Mouse (Mus musculus): ENCODE measurements around the gene Zfp365. TPM values are rescaled to one million over a fixed set of nuclear protein-coding genes. Genes with fewer than 3 reads are reported as not detected.

The Zfp365 gene
- total and polyA plus RNA-seq, 2 experiments, result not detected

GRCm38 (mm10) chr10:67891126-67891525, 21.3 kb downstream of the Zfp365 start:
- no peak for TF ChIP-seq POLR2A (IDR thresholded peaks at IDR 0.05; ENCODE audit: extremely low read depth, insufficient read depth, low read length)
- no peak for TF ChIP-seq CTCF (IDR thresholded peaks at IDR 0.05; ENCODE audit: low read depth, low read length)
- H3K79me2 ChIP-seq (ENCODE audit: control insufficient read depth, insufficient read depth, low read length), result no peaks in the 10 kb centered on the region
- no peak overlapping the region for H3K27ac ChIP-seq (replicated peaks; ENCODE audit: insufficient read depth, low read depth, low read length)
- no peaks in the 10 kb centered on the region for H3K27me3 ChIP-seq (ENCODE audit: control insufficient read depth, insufficient read depth, low read length)
- WGBS, result 75% methylated on average over 6 of the region's 6 CpGs
- no peaks in the 10 kb centered on the region for H3K4me1 ChIP-seq (ENCODE audit: control insufficient read depth, insufficient read depth, low read length)
- H3K9ac ChIP-seq (ENCODE audit: low read depth, low read length), result no peak overlapping the region
- DNase-seq (ENCODE audit: extremely low read depth, low read depth, low spot score), result no peak
- no peaks in the 10 kb centered on the region for H3K36me3 ChIP-seq (ENCODE audit: control insufficient read depth, insufficient read depth, low read length)
- no peak overlapping the region for H3K4me3 ChIP-seq (ENCODE audit: insufficient read depth, low read depth, low read length)

- no peak overlapping the region for H3K27ac ChIP-seq (replicated peaks; ENCODE audit: insufficient read depth, low read depth, low read length)
- H3K4me1 ChIP-seq (ENCODE audit: control insufficient read depth, insufficient read depth, low read length), result no peaks in the 10 kb centered on the region
- H3K27me3 ChIP-seq (ENCODE audit: control insufficient read depth, insufficient read depth, low read length), result no peaks in the 10 kb centered on the region
- WGBS, result 91% methylated on average over 10 of the region's 10 CpGs
- H3K9ac ChIP-seq (ENCODE audit: low read depth, low read length), result no peak overlapping the region
- no peaks in the 10 kb centered on the region for H3K36me3 ChIP-seq (ENCODE audit: control insufficient read depth, insufficient read depth, low read length)
- no peaks in the 10 kb centered on the region for H3K79me2 ChIP-seq (ENCODE audit: control insufficient read depth, insufficient read depth, low read length)
- DNase-seq (ENCODE audit: extremely low read depth, low read depth, low spot score), result no peak
- TF ChIP-seq CTCF (IDR thresholded peaks at IDR 0.05; ENCODE audit: low read depth, low read length), result no peak
- TF ChIP-seq POLR2A (IDR thresholded peaks at IDR 0.05; ENCODE audit: extremely low read depth, insufficient read depth, low read length), result no peak
- H3K4me3 ChIP-seq (ENCODE audit: insufficient read depth, low read depth, low read length), result no peak overlapping the region
Measured at GRCm38 (mm10) chr10:67887971-67888370, 24.5 kb downstream of the Zfp365 start.

- Histone ChIP-seq H3K4me3 (ENCODE audit: insufficient read depth, low read depth, low read length) (no peak overlapping the region), H3K27me3 (ENCODE audit: control insufficient read depth, insufficient read depth, low read length) (no peaks in the 10 kb centered on the region), H3K9ac (ENCODE audit: low read depth, low read length) (no peak overlapping the region), H3K36me3 (ENCODE audit: control insufficient read depth, insufficient read depth, low read length) (no peaks in the 10 kb centered on the region), H3K4me1 (ENCODE audit: control insufficient read depth, insufficient read depth, low read length) (no peaks in the 10 kb centered on the region), H3K79me2 (ENCODE audit: control insufficient read depth, insufficient read depth, low read length) (no peaks in the 10 kb centered on the region), H3K27ac (replicated peaks; ENCODE audit: insufficient read depth, low read depth, low read length) (no peak overlapping the region)
- WGBS, result 96% methylated on average over 4 of the region's 4 CpGs
- no peak for TF ChIP-seq POLR2A (IDR thresholded peaks at IDR 0.05; ENCODE audit: extremely low read depth, insufficient read depth, low read length)
- TF ChIP-seq CTCF (IDR thresholded peaks at IDR 0.05; ENCODE audit: low read depth, low read length), result no peak
- no peak for DNase-seq (ENCODE audit: extremely low read depth, low read depth, low spot score)
Measured at GRCm38 (mm10) chr10:67880692-67881091, 31.8 kb downstream of the Zfp365 start.

- no peaks in the 10 kb centered on the region for H3K79me2 ChIP-seq (ENCODE audit: control insufficient read depth, insufficient read depth, low read length)
- H3K4me1 ChIP-seq (ENCODE audit: control insufficient read depth, insufficient read depth, low read length), result peaks cover 3% of the 10 kb centered on the region
- no peaks in the 10 kb centered on the region for H3K27me3 ChIP-seq (ENCODE audit: control insufficient read depth, insufficient read depth, low read length)
- no peak for TF ChIP-seq POLR2A (IDR thresholded peaks at IDR 0.05; ENCODE audit: extremely low read depth, insufficient read depth, low read length)
- TF ChIP-seq CTCF (IDR thresholded peaks at IDR 0.05; ENCODE audit: low read depth, low read length), result peak; percentile 87
- H3K9ac ChIP-seq (ENCODE audit: low read depth, low read length), result no peak overlapping the region
- H3K27ac ChIP-seq (replicated peaks; ENCODE audit: insufficient read depth, low read depth, low read length), result no peak overlapping the region
- WGBS, result 11% methylated on average over 2 of the region's 2 CpGs
- no peak overlapping the region for H3K4me3 ChIP-seq (ENCODE audit: insufficient read depth, low read depth, low read length)
- H3K36me3 ChIP-seq (ENCODE audit: control insufficient read depth, insufficient read depth, low read length), result no peaks in the 10 kb centered on the region
- DNase-seq (ENCODE audit: extremely low read depth, low read depth, low spot score), result peak; percentile 44
Measured at GRCm38 (mm10) chr10:67871811-67872210, 40.7 kb downstream of the Zfp365 start.

GRCm38 (mm10) chr10:67868234-67868633, 44.2 kb downstream of the Zfp365 start:
- Histone ChIP-seq H3K36me3 (ENCODE audit: control insufficient read depth, insufficient read depth, low read length) (no peaks in the 10 kb centered on the region), H3K27me3 (ENCODE audit: control insufficient read depth, insufficient read depth, low read length) (no peaks in the 10 kb centered on the region), H3K9ac (ENCODE audit: low read depth, low read length) (no peak overlapping the region), H3K27ac (replicated peaks; ENCODE audit: insufficient read depth, low read depth, low read length) (no peak overlapping the region), H3K4me1 (ENCODE audit: control insufficient read depth, insufficient read depth, low read length) (peaks cover 3% of the 10 kb centered on the region), H3K79me2 (ENCODE audit: control insufficient read depth, insufficient read depth, low read length) (no peaks in the 10 kb centered on the region), H3K4me3 (ENCODE audit: insufficient read depth, low read depth, low read length) (no peak overlapping the region)
- DNase-seq (ENCODE audit: extremely low read depth, low read depth, low spot score), result peak; percentile 85
- 23% methylated on average over 3 of the region's 3 CpGs for WGBS
- TF ChIP-seq CTCF (IDR thresholded peaks at IDR 0.05; ENCODE audit: low read depth, low read length) (no peak), POLR2A (IDR thresholded peaks at IDR 0.05; ENCODE audit: extremely low read depth, insufficient read depth, low read length) (no peak)

- DNase-seq (ENCODE audit: extremely low read depth, low read depth, low spot score), result no peak
- TF ChIP-seq CTCF (IDR thresholded peaks at IDR 0.05; ENCODE audit: low read depth, low read length) (no peak), POLR2A (IDR thresholded peaks at IDR 0.05; ENCODE audit: extremely low read depth, insufficient read depth, low read length) (no peak)
- 95% methylated on average over 6 of the region's 6 CpGs for WGBS
- H3K79me2 ChIP-seq (ENCODE audit: control insufficient read depth, insufficient read depth, low read length), result no peaks in the 10 kb centered on the region
- no peak overlapping the region for H3K27ac ChIP-seq (replicated peaks; ENCODE audit: insufficient read depth, low read depth, low read length)
- no peaks in the 10 kb centered on the region for H3K27me3 ChIP-seq (ENCODE audit: control insufficient read depth, insufficient read depth, low read length)
- H3K9ac ChIP-seq (ENCODE audit: low read depth, low read length), result no peak overlapping the region
- H3K4me1 ChIP-seq (ENCODE audit: control insufficient read depth, insufficient read depth, low read length), result peaks cover 3% of the 10 kb centered on the region
- no peaks in the 10 kb centered on the region for H3K36me3 ChIP-seq (ENCODE audit: control insufficient read depth, insufficient read depth, low read length)
- H3K4me3 ChIP-seq (ENCODE audit: insufficient read depth, low read depth, low read length), result no peak overlapping the region
Measured at GRCm38 (mm10) chr10:67865841-67866240, 46.6 kb downstream of the Zfp365 start.

All from liver, adult 2 months (tissue).